Mouse (Mus musculus): ENCODE measurements around the gene Gm49322.
A peak's percentile ranks its signal among the peaks of the same experiment; 100 is the strongest.
"Not testable (repeated sequence)": the region's sequence is repeated elsewhere in the genome, so short reads cannot be mapped to it uniquely, and the experiment has no call there.

The Gm49322 gene

GRCm38 (mm10) chr10:80611024-80611423 lies 5.2 kb downstream of the Gm49322 start:
- peak; percentile 79 to 88 for DNase-seq (ENCODE audit: low spot score in 2 of 2)

GRCm38 (mm10) chr10:80611905-80612304 lies 6.1 kb downstream of the Gm49322 start:
- no peak for DNase-seq (ENCODE audit: low spot score in 2 of 2)

- DNase-seq (ENCODE audit: low spot score in 2 of 2), result no peak
Observed at GRCm38 (mm10) chr10:80613821-80614220, 8.0 kb downstream of the Gm49322 start.

GRCm38 (mm10) chr10:80614351-80614750 lies 8.5 kb downstream of the Gm49322 start:
- peak; percentile 36 to 38 for DNase-seq (ENCODE audit: low spot score in 2 of 2)

- peak; percentile 74 to 80 for DNase-seq (ENCODE audit: low spot score in 2 of 2)
Observed at GRCm38 (mm10) chr10:80618181-80618580, 12.4 kb downstream of the Gm49322 start.

- no peak for DNase-seq (ENCODE audit: low spot score in 2 of 2)
Observed at GRCm38 (mm10) chr10:80619465-80620244, 13.8 kb downstream of the Gm49322 start.

- no peak for DNase-seq (ENCODE audit: low spot score in 2 of 2)
Observed at GRCm38 (mm10) chr10:80620365-80620764, 14.5 kb downstream of the Gm49322 start.

- no peak for DNase-seq (ENCODE audit: low spot score in 2 of 2)
Observed at GRCm38 (mm10) chr10:80620796-80621689, 15.2 kb downstream of the Gm49322 start.

- DNase-seq (ENCODE audit: low spot score in 2 of 2), result no peak
Observed at GRCm38 (mm10) chr10:80621690-80621939, 15.8 kb downstream of the Gm49322 start.

- peak; percentile 98 to 99 for DNase-seq (ENCODE audit: low spot score in 2 of 2)
Observed at GRCm38 (mm10) chr10:80621940-80622660, 16.3 kb downstream of the Gm49322 start.

GRCm38 (mm10) chr10:80622661-80623456 lies 17.0 kb downstream of the Gm49322 start, which contains the start of gene Csnk1g2:
Gene Csnk1g2 (plus strand): TSS chr10:80622838.
- peak; percentile 80 to 82 for DNase-seq (ENCODE audit: low spot score in 2 of 2)

- peak; percentile 79 to 80 for DNase-seq (ENCODE audit: low spot score in 2 of 2)
Observed at GRCm38 (mm10) chr10:80623457-80624191, 17.8 kb downstream of the Gm49322 start.

GRCm38 (mm10) chr10:80625764-80626163 lies 19.9 kb downstream of the Gm49322 start:
- DNase-seq (ENCODE audit: low spot score in 2 of 2), result no peak

- DNase-seq (ENCODE audit: low spot score in 2 of 2), result no peak
Observed at GRCm38 (mm10) chr10:80627685-80628084, 21.9 kb downstream of the Gm49322 start.

- no peak for DNase-seq (ENCODE audit: low spot score in 2 of 2)
Observed at GRCm38 (mm10) chr10:80628925-80629324, 23.1 kb downstream of the Gm49322 start.

- no peak for DNase-seq (ENCODE audit: low spot score in 2 of 2)
Observed at GRCm38 (mm10) chr10:80635345-80635744, 29.5 kb downstream of the Gm49322 start.

GRCm38 (mm10) chr10:80646936-80647335 lies 41.1 kb downstream of the Gm49322 start:
- no peak for DNase-seq (ENCODE audit: low spot score in 2 of 2)

- DNase-seq (ENCODE audit: low spot score in 2 of 2), result not testable (repeated sequence)
Observed at GRCm38 (mm10) chr10:80649910-80650309, 44.1 kb downstream of the Gm49322 start.

- no peak for DNase-seq (ENCODE audit: low spot score in 2 of 2)
Observed at GRCm38 (mm10) chr10:80650392-80650791, 44.6 kb downstream of the Gm49322 start.

- DNase-seq (ENCODE audit: low spot score in 2 of 2), result no peak
Observed at GRCm38 (mm10) chr10:80653156-80653720, 47.4 kb downstream of the Gm49322 start.
